Mouse (Mus musculus) midbrain, embryonic 11.5 days (tissue): ENCODE results near the gene Plekhs1. TPM values are rescaled to one million over a fixed set of nuclear protein-coding genes. Genes with fewer than 3 reads are reported as not detected.

Source experiments
- ATAC-seq: fragments of 200-750 bp; cut with Nextera tagmentation; 2 replicates; pipeline ENCODE4 v1.8.0; 2017; ENCODE audit warnings: moderate TSS enrichment, moderate library complexity; ENCODE audit not compliant: low FRiP score
- DNase-seq: peaks from one replicate; pipeline ENCODE4 v3.0.0; 2015; ENCODE audit warnings: low spot score; ENCODE audit errors: missing footprints
- H3K27ac ChIP-seq: fragments of 300-500 bp; sonication (generic); 2 replicates; pipeline ENCODE4 v1.5.1; 2014; ENCODE audit warnings: low read depth, low read length
- H3K27me3 ChIP-seq: fragments of 300-500 bp; sonication (generic); 2 replicates; pipeline ENCODE4 v1.6.1; 2014; ENCODE audit warnings: mild to moderate bottlenecking, low read length, moderate library complexity, mixed read lengths; ENCODE audit not compliant: control insufficient read depth, insufficient read depth
- H3K36me3 ChIP-seq: fragments of 300-500 bp; sonication (generic); 2 replicates; pipeline ENCODE4 v1.6.1; 2014; ENCODE audit warnings: mild to moderate bottlenecking, low read length, moderate library complexity, mixed read lengths; ENCODE audit not compliant: control insufficient read depth, insufficient read depth
- H3K4me1 ChIP-seq: fragments of 300-500 bp; sonication (generic); 2 replicates; pipeline ENCODE4 v1.6.1; 2014; ENCODE audit warnings: low read length; ENCODE audit not compliant: control insufficient read depth, insufficient read depth
- H3K4me2 ChIP-seq: fragments of 300-500 bp; sonication (generic); 2 replicates; pipeline ENCODE4 v1.6.1; 2014; ENCODE audit warnings: mild to moderate bottlenecking, moderate library complexity
- H3K4me3 ChIP-seq: fragments of 300-500 bp; sonication (generic); 2 replicates; pipeline ENCODE4 v1.5.1; 2014; ENCODE audit warnings: low read depth, low read length
- H3K9ac ChIP-seq: fragments of 300-500 bp; sonication (generic); 2 replicates; pipeline ENCODE4 v1.6.1; 2014; ENCODE audit warnings: low read length
- H3K9me3 ChIP-seq: fragments of 300-500 bp; sonication (generic); 2 replicates; pipeline ENCODE4 v1.6.1; 2016; ENCODE audit warnings: low read length; ENCODE audit not compliant: control insufficient read depth
- WGBS: fragments of 180-500 bp; shearing (Covaris S2); extraction: QIAGEN DNeasy Blood & Tissue Kit; methylation state at CpG from one replicate; pipeline ENCODE4 v1.1.7; 2014; 5-methylcytosine and 5-hydroxymethylcytosine counted together
- polyA plus RNA-seq: library from polyadenylated mRNA; unstranded; fragments of >200 nt; fragmentation: Nextera tagmentation; extraction: Ambion mirVana; gene quantifications from 2 replicates; pipeline ENCODE4 v1.2.1, GENCODE M21; 2014

Plekhs1 gene
- polyA plus RNA-seq, 1 experiment from 2014 or later, result 0.10 TPM

GRCm38 (mm10) chr19:56531251-56531650 is 69.8 kb downstream of the Plekhs1 start:
- Histone ChIP-seq H3K36me3 (no peaks in the 10 kb centered on the region), H3K27ac (no peak overlapping the region), H3K4me3 (no peak overlapping the region), H3K9me3 (no peaks in the 10 kb centered on the region), H3K27me3 (no peaks in the 10 kb centered on the region), H3K9ac (no peak overlapping the region), H3K4me2 (no peak overlapping the region), H3K4me1 (no peaks in the 10 kb centered on the region)
- DNase-seq (no peak), ATAC-seq (no peak)
- 93% methylated on average over 12 of the region's 12 CpGs for WGBS

- Histone ChIP-seq H3K4me2 (no peak overlapping the region), H3K9ac (no peak overlapping the region), H3K27me3 (no peaks in the 10 kb centered on the region), H3K4me1 (no peaks in the 10 kb centered on the region), H3K9me3 (no peaks in the 10 kb centered on the region), H3K36me3 (no peaks in the 10 kb centered on the region), H3K27ac (no peak overlapping the region), H3K4me3 (no peak overlapping the region)
- WGBS, result 94% methylated on average over 14 of the region's 14 CpGs
- DNase-seq (no peak), ATAC-seq (no peak)
Measured at GRCm38 (mm10) chr19:56533291-56534071, 72.0 kb downstream of the Plekhs1 start.

GRCm38 (mm10) chr19:56534337-56534736 is 72.9 kb downstream of the Plekhs1 start:
- no peak overlapping the region for H3K27ac ChIP-seq
- H3K9me3 ChIP-seq, result no peaks in the 10 kb centered on the region
- no peaks in the 10 kb centered on the region for H3K4me1 ChIP-seq
- no peak overlapping the region for H3K4me2 ChIP-seq
- H3K9ac ChIP-seq, result no peak overlapping the region
- no peak for DNase-seq
- H3K4me3 ChIP-seq, result no peak overlapping the region
- 86% methylated on average over 3 of the region's 3 CpGs for WGBS
- no peaks in the 10 kb centered on the region for H3K27me3 ChIP-seq
- no peaks in the 10 kb centered on the region for H3K36me3 ChIP-seq
- no peak for ATAC-seq

GRCm38 (mm10) chr19:56535064-56535463 is 73.6 kb downstream of the Plekhs1 start:
- no peaks in the 10 kb centered on the region for H3K4me1 ChIP-seq
- H3K36me3 ChIP-seq, result no peaks in the 10 kb centered on the region; the same call in 1 of the 2 replicates
- H3K27ac ChIP-seq, result no peak overlapping the region
- H3K4me2 ChIP-seq, result no peak overlapping the region
- no peak overlapping the region for H3K9ac ChIP-seq
- no peak for ATAC-seq
- H3K9me3 ChIP-seq, result no peaks in the 10 kb centered on the region
- DNase-seq, result no peak
- 80% methylated on average over 9 of the region's 9 CpGs for WGBS
- no peak overlapping the region for H3K4me3 ChIP-seq
- no peaks in the 10 kb centered on the region for H3K27me3 ChIP-seq

- no peaks in the 10 kb centered on the region for H3K4me1 ChIP-seq
- no peak overlapping the region for H3K4me3 ChIP-seq
- no peaks in the 10 kb centered on the region; the same call in 1 of the 2 replicates for H3K36me3 ChIP-seq
- H3K27me3 ChIP-seq, result no peaks in the 10 kb centered on the region
- H3K9ac ChIP-seq, result no peak overlapping the region
- DNase-seq (no peak), ATAC-seq (no peak)
- H3K27ac ChIP-seq, result no peak overlapping the region
- no peaks in the 10 kb centered on the region for H3K9me3 ChIP-seq
- 92% methylated on average over 9 of the region's 9 CpGs for WGBS
- H3K4me2 ChIP-seq, result no peak overlapping the region
Measured at GRCm38 (mm10) chr19:56535765-56536164, 74.3 kb downstream of the Plekhs1 start.

Other genes starting within 250 kb of the Plekhs1 start
- gene Habp2, start 174.5 kb upstream of the Plekhs1 start, polyA plus RNA-seq, result not detected in 2 replicates
- 0.16 and 0.29 TPM in 2 replicates for gene Nrap, start 71.6 kb upstream of the Plekhs1 start, polyA plus RNA-seq
- 13.9 and 20.3 TPM in 2 replicates for gene Casp7, start 64.5 kb upstream of the Plekhs1 start, polyA plus RNA-seq
- 16.5 and 21.0 TPM in 2 replicates for gene Dclre1a, start 86.6 kb downstream of the Plekhs1 start, polyA plus RNA-seq
- 13.3 and 14.7 TPM in 2 replicates for gene Nhlrc2, start 86.6 kb downstream of the Plekhs1 start, polyA plus RNA-seq